Mouse (Mus musculus) liver, adult 2 months (tissue): ENCODE results near the gene Pet100.

ENCODE experiments used
- CTCF ChIP-seq: fragments of 200-500 bp; IDR thresholded peaks from 2 replicates; pipeline ENCODE4 v1.5.1; 2011; ENCODE audit warnings: low read depth, low read length, control low read depth
- POLR2A ChIP-seq: fragments of 200-500 bp; IDR thresholded peaks from 2 replicates; pipeline ENCODE4 v1.6.1; 2011; ENCODE audit warnings: low read length, control low read depth; ENCODE audit not compliant: insufficient read depth; ENCODE audit errors: extremely low read depth

- TF ChIP-seq CTCF = no peak
- TF ChIP-seq POLR2A = no peak
Observed at GRCm38 (mm10) chr8:3609816-3610150, 11.6 kb upstream of the Pet100 start.
